Mouse (Mus musculus): Measurements from ENCODE around the gene Slc7a7. TPM values are rescaled to one million over a fixed set of nuclear protein-coding genes. Genes with fewer than 3 reads are reported as not detected.
A peak's percentile ranks its signal among the peaks of the same experiment; 100 is the strongest.

Slc7a7 gene
- polyA plus RNA-seq, 1 experiment from 2014 or later, result 2.6 TPM

DNA sequence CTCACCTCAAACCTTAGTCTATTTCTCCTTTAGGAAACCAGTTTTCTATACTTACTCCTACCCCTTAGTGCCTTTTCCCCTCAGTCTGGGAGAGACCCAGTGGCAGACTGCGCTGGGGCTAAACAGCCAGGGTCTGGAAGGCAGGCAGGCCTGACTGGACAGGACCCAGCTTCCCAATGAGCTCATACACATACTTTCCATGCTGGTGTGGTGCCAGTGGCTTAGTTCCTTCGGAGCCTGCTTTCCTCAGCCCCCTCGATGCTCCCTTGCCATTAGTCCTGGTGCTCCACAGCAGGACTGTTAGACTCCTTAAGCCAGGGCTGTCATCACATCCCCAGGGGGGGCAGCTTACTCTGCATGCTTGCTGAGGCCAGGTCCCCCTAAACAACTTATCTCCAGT, 27.9 kb upstream of the Slc7a7 start:
- Histone ChIP-seq H3K9me3 (ENCODE audit: control insufficient read depth, low read length) (no peaks in the 10 kb centered on the region), H3K4me2 (ENCODE audit: low read depth, low read length) (no peak overlapping the region), H3K4me1 (ENCODE audit: control insufficient read depth, insufficient read depth, low read length) (no peaks in the 10 kb centered on the region; the same call in 1 of the 2 replicates), H3K36me3 (ENCODE audit: control insufficient read depth, insufficient read depth, low read length) (no peaks in the 10 kb centered on the region), H3K9ac (replicated peaks; ENCODE audit: low read depth, low read length) (no peak overlapping the region), H3K27ac (ENCODE audit: low read depth, low read length) (no peak overlapping the region), H3K27me3 (ENCODE audit: control insufficient read depth, insufficient read depth, low read length) (no peaks in the 10 kb centered on the region), H3K4me3 (ENCODE audit: low read depth, low read length) (no peak overlapping the region)
- 75% methylated on average over 3 of the region's 3 CpGs for WGBS
- no peak for ATAC-seq (ENCODE audit: low read depth)

DNA sequence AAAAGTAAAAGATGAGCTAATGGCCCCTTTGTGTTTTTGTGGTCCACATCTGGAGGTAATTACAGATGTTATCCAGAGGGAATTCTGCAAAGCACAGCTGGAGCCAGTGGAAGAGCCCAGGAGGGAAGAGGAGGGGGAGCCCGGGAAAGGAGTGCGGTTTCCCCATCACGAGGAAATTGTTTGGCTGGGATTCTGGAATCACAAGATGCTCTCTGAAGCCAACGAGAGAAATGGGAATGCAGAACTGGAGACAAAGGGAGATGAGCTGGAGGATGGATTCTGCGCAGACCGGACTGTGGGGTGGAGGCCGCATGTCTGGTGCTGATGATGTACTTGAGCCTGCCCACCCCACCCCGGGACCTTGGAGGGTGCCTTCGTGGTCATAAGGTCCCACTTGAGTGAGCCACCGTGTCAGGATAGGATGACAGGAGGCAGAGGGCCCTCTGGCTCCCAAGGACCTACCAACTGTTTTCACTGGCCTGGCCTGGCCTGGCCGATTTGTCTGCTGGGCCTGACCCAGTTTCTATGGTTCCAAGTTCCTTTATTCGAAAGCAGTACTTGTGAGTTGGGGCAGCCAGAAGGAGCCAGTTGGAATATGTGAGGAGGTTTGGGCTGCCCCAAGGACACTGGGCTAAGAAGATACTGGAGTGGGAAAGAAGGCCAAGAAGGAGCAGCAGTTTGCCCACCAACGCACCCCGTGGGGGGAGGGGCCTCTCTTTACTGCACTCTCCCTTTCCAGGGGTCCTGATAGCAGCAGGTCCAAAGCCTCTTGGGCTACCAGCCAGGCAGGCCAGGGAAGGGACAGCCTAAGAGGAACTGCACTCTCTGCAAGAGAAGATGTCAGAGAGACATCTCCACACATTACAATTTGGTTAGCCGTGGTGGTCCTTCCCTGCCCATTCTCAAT, 26.4 kb upstream of the Slc7a7 start:
- Histone ChIP-seq H3K4me2 (ENCODE audit: low read depth, low read length) (no peak overlapping the region), H3K4me3 (ENCODE audit: low read depth, low read length) (no peak overlapping the region), H3K27ac (ENCODE audit: low read depth, low read length) (no peak overlapping the region), H3K4me1 (ENCODE audit: control insufficient read depth, insufficient read depth, low read length) (no peaks in the 10 kb centered on the region; the same call in 1 of the 2 replicates), H3K27me3 (ENCODE audit: control insufficient read depth, insufficient read depth, low read length) (no peaks in the 10 kb centered on the region), H3K9me3 (ENCODE audit: control insufficient read depth, low read length) (no peaks in the 10 kb centered on the region), H3K36me3 (ENCODE audit: control insufficient read depth, insufficient read depth, low read length) (no peaks in the 10 kb centered on the region), H3K9ac (replicated peaks; ENCODE audit: low read depth, low read length) (no peak overlapping the region)
- WGBS, result 61% methylated on average over 15 of the region's 15 CpGs
- ATAC-seq (ENCODE audit: low read depth), result no peak

DNA sequence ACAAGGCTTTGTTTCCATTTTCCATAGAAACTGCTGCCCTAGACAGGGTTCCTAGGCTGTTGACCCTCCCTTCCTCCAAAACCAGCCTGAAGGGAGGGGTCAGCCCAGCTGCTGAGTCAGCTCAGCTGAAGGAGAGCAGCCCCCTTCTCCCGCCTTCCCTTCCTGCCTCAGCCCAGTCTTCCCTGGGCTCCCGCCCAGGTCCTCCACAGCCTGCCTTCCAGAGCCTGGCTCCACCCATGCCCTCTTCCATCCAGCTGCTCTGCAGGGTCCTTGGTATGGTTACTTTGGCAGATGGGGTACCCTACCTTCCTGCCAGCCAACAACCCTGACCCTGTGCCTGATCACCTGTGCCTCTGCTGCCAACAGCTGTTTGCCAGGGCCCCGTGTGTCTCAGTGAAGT, 25.6 kb upstream of the Slc7a7 start:
- ATAC-seq (ENCODE audit: low read depth), result 0 out of 2 replicates have a peak, but pooled peaks have one; percentile 26
- Histone ChIP-seq H3K9ac (replicated peaks; ENCODE audit: low read depth, low read length) (no peak overlapping the region), H3K27ac (ENCODE audit: low read depth, low read length) (0 out of 2 replicates have a peak overlapping the region, but pooled peaks have one; percentile 49), H3K4me2 (ENCODE audit: low read depth, low read length) (no peak overlapping the region), H3K36me3 (ENCODE audit: control insufficient read depth, insufficient read depth, low read length) (no peaks in the 10 kb centered on the region), H3K27me3 (ENCODE audit: control insufficient read depth, insufficient read depth, low read length) (no peaks in the 10 kb centered on the region), H3K4me3 (ENCODE audit: low read depth, low read length) (no peak overlapping the region), H3K4me1 (ENCODE audit: control insufficient read depth, insufficient read depth, low read length) (no peaks in the 10 kb centered on the region), H3K9me3 (ENCODE audit: control insufficient read depth, low read length) (no peaks in the 10 kb centered on the region)
- 20% methylated on average over 3 of the region's 3 CpGs for WGBS

DNA sequence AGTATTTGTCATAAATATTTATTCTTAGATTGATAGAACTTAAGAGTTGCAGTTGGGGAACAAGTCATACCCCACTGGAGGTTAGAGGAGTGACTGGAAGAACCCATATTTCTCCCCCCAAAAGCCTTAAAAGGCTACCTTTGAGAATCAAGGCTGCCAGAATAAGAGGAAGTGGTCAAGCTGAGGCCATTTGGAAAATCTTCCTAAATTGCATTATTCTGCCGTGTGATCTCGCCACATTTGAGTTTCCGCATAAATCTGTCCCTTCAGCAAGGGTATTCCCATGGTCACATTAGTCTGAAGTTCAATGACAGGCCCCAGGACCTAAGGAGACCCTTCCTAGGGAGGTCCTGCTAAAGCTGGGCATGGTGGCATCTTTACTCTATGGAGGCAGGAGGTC, 25.0 kb upstream of the Slc7a7 start:
- Histone ChIP-seq H3K9me3 (ENCODE audit: control insufficient read depth, low read length) (no peaks in the 10 kb centered on the region), H3K4me3 (ENCODE audit: low read depth, low read length) (no peak overlapping the region), H3K27me3 (ENCODE audit: control insufficient read depth, insufficient read depth, low read length) (no peaks in the 10 kb centered on the region), H3K4me2 (ENCODE audit: low read depth, low read length) (no peak overlapping the region), H3K9ac (replicated peaks; ENCODE audit: low read depth, low read length) (no peak overlapping the region), H3K4me1 (ENCODE audit: control insufficient read depth, insufficient read depth, low read length) (no peaks in the 10 kb centered on the region), H3K27ac (ENCODE audit: low read depth, low read length) (no peak overlapping the region), H3K36me3 (ENCODE audit: control insufficient read depth, insufficient read depth, low read length) (no peaks in the 10 kb centered on the region)
- ATAC-seq (ENCODE audit: low read depth), result no peak
- 89% methylated on average over 3 of the region's 3 CpGs for WGBS

DNA sequence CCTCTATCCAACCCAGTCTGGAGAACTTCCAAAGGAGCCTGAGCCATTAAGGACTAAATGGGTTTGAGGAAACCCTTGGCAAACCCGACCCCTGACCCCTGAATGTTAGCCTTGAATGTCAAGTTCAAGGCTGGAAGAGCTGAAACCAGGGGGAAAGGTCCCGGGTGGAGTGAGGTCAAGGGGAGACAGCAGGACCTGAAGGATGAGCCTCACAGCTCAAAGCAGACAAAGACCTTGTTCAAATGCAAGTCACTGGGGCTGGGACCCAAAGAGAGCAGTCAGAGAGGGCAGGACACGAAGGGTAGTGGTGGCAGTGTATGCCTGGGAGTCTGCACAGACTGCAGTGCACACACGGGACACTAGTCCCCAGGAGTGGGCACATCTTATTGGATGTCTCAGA, 23.8 kb upstream of the Slc7a7 start:
- no peak for ATAC-seq (ENCODE audit: low read depth)
- H3K4me1 ChIP-seq (ENCODE audit: control insufficient read depth, insufficient read depth, low read length), result no peaks in the 10 kb centered on the region
- H3K27ac ChIP-seq (ENCODE audit: low read depth, low read length), result no peak overlapping the region
- no peak overlapping the region for H3K4me3 ChIP-seq (ENCODE audit: low read depth, low read length)
- no peaks in the 10 kb centered on the region for H3K9me3 ChIP-seq (ENCODE audit: control insufficient read depth, low read length)
- H3K9ac ChIP-seq (replicated peaks; ENCODE audit: low read depth, low read length), result no peak overlapping the region
- H3K27me3 ChIP-seq (ENCODE audit: control insufficient read depth, insufficient read depth, low read length), result no peaks in the 10 kb centered on the region
- WGBS, result 79% methylated on average over 4 of the region's 4 CpGs
- no peaks in the 10 kb centered on the region for H3K36me3 ChIP-seq (ENCODE audit: control insufficient read depth, insufficient read depth, low read length)
- no peak overlapping the region for H3K4me2 ChIP-seq (ENCODE audit: low read depth, low read length)

DNA sequence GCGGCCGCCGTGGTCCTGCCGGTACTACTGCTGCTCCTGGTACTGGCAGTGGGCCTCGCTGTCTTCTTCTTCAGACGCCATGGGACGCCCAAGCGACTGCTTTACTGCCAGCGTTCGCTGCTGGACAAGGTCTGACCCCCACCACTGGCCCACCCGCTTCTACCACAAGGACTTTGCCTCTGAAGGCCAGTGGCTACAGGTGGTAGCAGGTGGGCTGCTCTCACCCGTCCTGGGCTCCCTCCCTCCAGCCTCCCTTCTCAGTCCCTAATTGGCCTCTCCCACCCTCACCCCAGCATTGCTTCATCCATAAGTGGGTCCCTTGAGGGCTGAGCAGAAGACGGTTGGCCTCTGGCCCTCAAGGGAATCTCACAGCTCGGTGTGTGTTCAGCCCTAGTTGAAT, 23.0 kb upstream of the Slc7a7 start:
- Histone ChIP-seq H3K27ac (ENCODE audit: low read depth, low read length) (no peak overlapping the region), H3K27me3 (ENCODE audit: control insufficient read depth, insufficient read depth, low read length) (no peaks in the 10 kb centered on the region), H3K4me2 (ENCODE audit: low read depth, low read length) (no peak overlapping the region), H3K36me3 (ENCODE audit: control insufficient read depth, insufficient read depth, low read length) (no peaks in the 10 kb centered on the region), H3K9me3 (ENCODE audit: control insufficient read depth, low read length) (no peaks in the 10 kb centered on the region), H3K9ac (replicated peaks; ENCODE audit: low read depth, low read length) (no peak overlapping the region), H3K4me3 (ENCODE audit: low read depth, low read length) (no peak overlapping the region), H3K4me1 (ENCODE audit: control insufficient read depth, insufficient read depth, low read length) (no peaks in the 10 kb centered on the region)
- no peak for ATAC-seq (ENCODE audit: low read depth)
- WGBS, result 94% methylated on average over 14 of the region's 14 CpGs

DNA sequence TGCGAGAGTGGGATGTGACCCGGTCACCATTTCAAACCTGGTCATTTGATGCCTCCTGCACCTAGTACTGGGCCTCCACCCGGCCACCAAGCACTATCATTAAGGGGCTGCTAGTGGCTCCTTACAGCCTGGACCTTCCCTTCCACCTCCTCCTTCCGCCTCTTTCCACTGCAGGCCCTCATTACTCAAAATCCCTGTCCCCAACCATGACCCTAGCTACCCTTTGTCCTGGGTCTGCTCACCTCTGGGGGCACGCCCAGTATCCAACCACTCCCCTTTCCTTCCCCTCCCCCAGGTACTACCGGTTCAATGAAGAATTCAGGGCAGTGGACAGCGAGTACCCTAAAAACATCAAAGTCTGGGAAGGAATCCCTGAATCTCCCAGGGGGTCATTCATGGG, 22.0 kb upstream of the Slc7a7 start:
- no peaks in the 10 kb centered on the region for H3K4me1 ChIP-seq (ENCODE audit: control insufficient read depth, insufficient read depth, low read length)
- H3K27ac ChIP-seq (ENCODE audit: low read depth, low read length), result no peak overlapping the region
- no peaks in the 10 kb centered on the region for H3K27me3 ChIP-seq (ENCODE audit: control insufficient read depth, insufficient read depth, low read length)
- H3K9me3 ChIP-seq (ENCODE audit: control insufficient read depth, low read length), result no peaks in the 10 kb centered on the region
- 66% methylated on average over 7 of the region's 7 CpGs for WGBS
- H3K4me3 ChIP-seq (ENCODE audit: low read depth, low read length), result no peak overlapping the region
- no peak for ATAC-seq (ENCODE audit: low read depth)
- no peaks in the 10 kb centered on the region for H3K36me3 ChIP-seq (ENCODE audit: control insufficient read depth, insufficient read depth, low read length)
- no peak overlapping the region for H3K4me2 ChIP-seq (ENCODE audit: low read depth, low read length)
- no peak overlapping the region for H3K9ac ChIP-seq (replicated peaks; ENCODE audit: low read depth, low read length)

DNA sequence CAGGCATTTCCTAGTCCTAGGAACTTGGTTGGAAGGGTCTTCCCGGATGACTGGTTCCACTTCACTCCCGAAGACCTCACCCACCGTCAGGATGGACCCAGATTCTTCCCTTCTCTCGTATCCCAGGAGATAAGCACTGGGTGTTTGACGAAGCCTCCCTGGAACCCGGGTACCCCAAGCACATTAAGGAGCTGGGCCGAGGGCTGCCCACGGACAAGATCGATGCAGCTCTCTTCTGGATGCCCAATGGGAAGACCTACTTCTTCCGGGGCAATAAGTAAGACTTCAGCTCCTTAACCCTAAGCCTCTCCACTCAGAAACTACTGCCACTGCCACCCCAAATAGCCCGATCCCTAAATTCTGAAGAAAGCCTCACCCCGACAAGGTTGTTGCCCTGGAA, 21.6 kb upstream of the Slc7a7 start:
- Histone ChIP-seq H3K4me3 (ENCODE audit: low read depth, low read length) (no peak overlapping the region), H3K27me3 (ENCODE audit: control insufficient read depth, insufficient read depth, low read length) (no peaks in the 10 kb centered on the region), H3K9me3 (ENCODE audit: control insufficient read depth, low read length) (no peaks in the 10 kb centered on the region), H3K4me2 (ENCODE audit: low read depth, low read length) (no peak overlapping the region), H3K27ac (ENCODE audit: low read depth, low read length) (no peak overlapping the region), H3K9ac (replicated peaks; ENCODE audit: low read depth, low read length) (no peak overlapping the region), H3K4me1 (ENCODE audit: control insufficient read depth, insufficient read depth, low read length) (no peaks in the 10 kb centered on the region), H3K36me3 (ENCODE audit: control insufficient read depth, insufficient read depth, low read length) (no peaks in the 10 kb centered on the region)
- ATAC-seq (ENCODE audit: low read depth), result no peak
- 86% methylated on average over 12 of the region's 12 CpGs for WGBS

DNA sequence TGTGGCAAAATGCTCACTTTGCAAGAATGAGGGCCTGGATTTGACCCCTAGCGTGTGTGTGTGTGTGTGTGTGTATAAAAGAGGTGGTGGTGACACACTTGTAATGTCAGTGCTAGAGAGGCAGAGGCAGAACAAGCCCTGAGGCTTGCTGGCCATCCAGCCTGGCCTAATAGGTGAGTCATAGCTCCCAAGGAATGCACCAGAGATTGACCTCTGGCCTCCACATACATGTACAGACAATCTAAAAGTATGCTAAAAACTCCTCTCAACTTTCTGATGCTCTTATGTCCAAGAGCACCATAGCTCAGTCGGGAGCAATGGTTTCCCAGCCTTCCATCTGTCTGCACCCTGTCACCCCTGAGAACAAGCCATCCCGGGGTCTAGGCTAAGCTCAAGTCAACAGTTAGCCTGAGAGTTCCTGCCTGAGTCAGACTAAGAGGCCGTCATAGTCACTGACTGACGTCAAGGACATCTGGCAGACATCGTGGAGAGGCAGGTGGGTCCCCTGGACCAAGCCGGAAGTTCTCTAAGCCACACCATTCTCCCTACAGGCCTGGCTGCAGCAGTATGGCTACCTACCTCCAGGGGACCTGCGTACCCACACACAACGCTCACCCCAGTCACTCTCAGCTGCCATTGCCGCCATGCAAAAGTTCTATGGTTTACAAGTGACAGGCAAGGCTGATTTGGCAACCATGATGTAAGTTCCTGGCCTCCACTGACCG, 17.8 kb upstream of the Slc7a7 start:
- H3K9me3 ChIP-seq (ENCODE audit: control insufficient read depth, low read length), result no peaks in the 10 kb centered on the region
- H3K4me1 ChIP-seq (ENCODE audit: control insufficient read depth, insufficient read depth, low read length), result peaks cover 1% of the 10 kb centered on the region; the same call in 1 of the 2 replicates
- WGBS, result 89% methylated on average over 11 of the region's 11 CpGs
- H3K36me3 ChIP-seq (ENCODE audit: control insufficient read depth, insufficient read depth, low read length), result no peaks in the 10 kb centered on the region
- no peak overlapping the region for H3K4me3 ChIP-seq (ENCODE audit: low read depth, low read length)
- no peak overlapping the region for H3K9ac ChIP-seq (replicated peaks; ENCODE audit: low read depth, low read length)
- H3K27me3 ChIP-seq (ENCODE audit: control insufficient read depth, insufficient read depth, low read length), result 0 out of 2 replicates have a peak, but pooled peaks cover 3% of the 10 kb centered on the region
- no peak overlapping the region for H3K4me2 ChIP-seq (ENCODE audit: low read depth, low read length)
- ATAC-seq (ENCODE audit: low read depth), result no peak
- no peak overlapping the region for H3K27ac ChIP-seq (ENCODE audit: low read depth, low read length)

Data from neural tube, embryonic 14.5 days (tissue).